Mouse (Mus musculus) heart, adult 2 months (tissue): ENCODE data around the gene Rsph3b. TPM values are rescaled to one million over a fixed set of nuclear protein-coding genes. Genes with fewer than 3 reads are reported as not detected.

Source experiments
- DNase-seq, 2 experiments: peaks; one replicate each; pipeline ENCODE4 v3.0.0; 2021
- H3K27ac ChIP-seq: fragments of 200-600 bp; 2 replicates; pipeline ENCODE4 v1.8.1; 2022
- H3K27me3 ChIP-seq: fragments of 200-500 bp; 2 replicates; pipeline ENCODE4 v1.6.1; 2012; ENCODE audit warnings: mild to moderate bottlenecking, low read length, inconsistent platforms, mixed read lengths; ENCODE audit not compliant: control insufficient read depth, insufficient read depth
- H3K36me3 ChIP-seq: fragments of 200-500 bp; 2 replicates; pipeline ENCODE4 v1.6.1; 2012; ENCODE audit warnings: low read length, inconsistent platforms; ENCODE audit not compliant: control insufficient read depth, insufficient read depth
- H3K4me1 ChIP-seq: fragments of 200-500 bp; 2 replicates; pipeline ENCODE4 v1.6.1; 2011; ENCODE audit warnings: low read length; ENCODE audit not compliant: control insufficient read depth, insufficient read depth
- H3K4me3 ChIP-seq: fragments of 200-600 bp; 2 replicates; pipeline ENCODE4 v1.8.1; 2022
- H3K79me2 ChIP-seq: fragments of 200-500 bp; replicated peaks from 2 replicates; pipeline ENCODE4 v1.6.1; 2012; ENCODE audit warnings: mild to moderate bottlenecking, inconsistent platforms, low read length, moderate library complexity, mixed read lengths; ENCODE audit not compliant: control insufficient read depth, insufficient read depth
- H3K9ac ChIP-seq: fragments of 200-500 bp; 2 replicates; pipeline ENCODE4 v1.6.1; 2012; ENCODE audit warnings: low read depth, mild to moderate bottlenecking, control low read depth, inconsistent platforms, low read length, mixed read lengths
- CTCF ChIP-seq: fragments of 200-600 bp; IDR thresholded peaks from 2 replicates; pipeline ENCODE4 v1.8.1; 2022; ENCODE audit warnings: antibody characterized with exemption, mild to moderate bottlenecking, moderate library complexity
- EP300 ChIP-seq: fragments of 200-500 bp; IDR thresholded peaks from 2 replicates; pipeline ENCODE4 v1.6.1; 2011; ENCODE audit warnings: low read depth, low read length, control low read depth; ENCODE audit not compliant: insufficient read depth
- POLR2A ChIP-seq: fragments of 200-500 bp; IDR thresholded peaks from 2 replicates; pipeline ENCODE4 v1.6.1; 2011; ENCODE audit warnings: mild to moderate bottlenecking, low read depth, low read length, control low read depth; ENCODE audit not compliant: insufficient read depth
- WGBS: fragments of 180-500 bp; shearing (Covaris S2); methylation state at CpG from one replicate; pipeline ENCODE4 v1.1.7; 2018; 5-methylcytosine and 5-hydroxymethylcytosine counted together
- intact Hi-C: fragments of 180-260 bp; cut with DNase I; formaldehyde crosslinking; loops from one replicate; pipeline ENCODE4 v1.15.1; 2025
- polyA plus RNA-seq: library from polyadenylated mRNA; depleted of rRNA; stranded (reverse); fragments of >200 nt; gene quantifications from 2 replicates; pipeline ENCODE4 v1.2.3, GENCODE M21; 2012
- total RNA-seq, 2 experiments: library from RNA; stranded (reverse); gene quantifications; 2 replicates each; pipeline ENCODE4 v1.2.3; 2021

The Rsph3b gene
- total and polyA plus RNA-seq, 3 experiments = 38.0 to 56.9 (median 47.1) TPM

DNA sequence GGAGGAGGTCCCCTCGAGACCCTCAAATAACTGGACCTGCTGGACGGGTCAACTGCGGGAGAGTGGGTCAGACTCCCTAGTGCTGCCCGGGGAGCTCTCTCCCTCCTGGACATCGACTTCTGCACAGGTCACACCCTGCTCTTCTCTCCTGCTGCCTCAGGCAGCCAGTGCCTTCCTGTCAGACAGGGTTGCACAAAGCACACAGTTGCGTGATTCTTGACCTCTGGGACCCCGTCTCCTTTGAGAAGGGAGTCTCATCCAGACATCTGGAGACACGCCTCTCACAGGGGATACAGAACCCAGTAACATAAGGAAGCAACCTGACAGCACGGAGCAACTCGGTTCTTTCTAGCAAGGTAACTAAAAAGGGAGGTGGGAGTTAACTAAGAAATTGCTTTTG, 55.1 kb downstream of the Rsph3b start:
- Histone ChIP-seq H3K4me3 (no peak overlapping the region), H3K79me2 (no peaks in the 10 kb centered on the region), H3K9ac (no peak overlapping the region), H3K27me3 (no peaks in the 10 kb centered on the region), H3K27ac (no peak overlapping the region), H3K36me3 (no peaks in the 10 kb centered on the region), H3K4me1 (no peaks in the 10 kb centered on the region)
- intact Hi-C loops = no loop called here
- 86% methylated on average over 10 of the region's 10 CpGs for WGBS
- TF ChIP-seq POLR2A = no peak
- TF ChIP-seq CTCF = no peak
- TF ChIP-seq EP300 = no peak
- DNase-seq = no peak

- Histone ChIP-seq H3K36me3 (no peaks in the 10 kb centered on the region), H3K4me3 (no peak overlapping the region), H3K27me3 (no peaks in the 10 kb centered on the region), H3K4me1 (no peaks in the 10 kb centered on the region), H3K9ac (no peak overlapping the region), H3K79me2 (no peaks in the 10 kb centered on the region), H3K27ac (no peak overlapping the region)
- intact Hi-C loops = no loop called here
- WGBS = 79% methylated on average over 7 of the region's 7 CpGs
- no peak for TF ChIP-seq POLR2A
- no peak for TF ChIP-seq CTCF
- TF ChIP-seq EP300 = no peak
- DNase-seq = no peak
Observed at GRCm38 (mm10) chr17:6891966-6892934, 56.2 kb downstream of the Rsph3b start.

DNA sequence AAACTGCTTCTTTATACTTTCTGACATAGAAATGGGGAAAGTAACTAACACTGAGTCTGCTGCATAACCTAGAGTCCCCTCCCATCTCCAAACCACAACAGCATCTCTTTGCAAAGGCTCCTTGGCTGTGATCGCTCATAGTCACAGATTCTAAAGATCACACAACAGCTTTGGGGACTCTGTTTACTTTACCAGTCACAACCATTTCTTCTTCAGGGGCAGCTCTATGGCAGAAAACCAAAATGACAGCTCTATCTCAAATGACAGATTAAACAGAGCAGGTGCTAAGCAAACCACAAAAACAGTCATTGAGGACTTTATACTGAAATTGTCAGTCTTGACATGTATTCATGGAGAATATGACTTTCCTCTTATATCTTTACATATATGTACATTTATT, 62.0 kb downstream of the Rsph3b start:
- DNase-seq = no peak
- Histone ChIP-seq H3K4me3 (no peak overlapping the region), H3K4me1 (no peaks in the 10 kb centered on the region), H3K9ac (no peak overlapping the region), H3K36me3 (no peaks in the 10 kb centered on the region), H3K79me2 (no peaks in the 10 kb centered on the region), H3K27me3 (no peaks in the 10 kb centered on the region), H3K27ac (no peak overlapping the region)
- 79% methylated on average over 1 of the region's 1 CpGs for WGBS
- intact Hi-C loops = no loop called here
- no peak for TF ChIP-seq POLR2A
- TF ChIP-seq CTCF = no peak
- no peak for TF ChIP-seq EP300

GRCm38 (mm10) chr17:6884531-6884930, 64.0 kb downstream of the Rsph3b start:
- Histone ChIP-seq H3K4me1 (no peaks in the 10 kb centered on the region), H3K27me3 (no peaks in the 10 kb centered on the region), H3K36me3 (no peaks in the 10 kb centered on the region), H3K79me2 (no peaks in the 10 kb centered on the region), H3K27ac (no peak overlapping the region), H3K9ac (no peak overlapping the region), H3K4me3 (no peak overlapping the region)
- WGBS = 86% methylated on average over 1 of the region's 1 CpGs
- no peak for DNase-seq
- no peak for TF ChIP-seq EP300
- intact Hi-C loops = no loop called here

DNA sequence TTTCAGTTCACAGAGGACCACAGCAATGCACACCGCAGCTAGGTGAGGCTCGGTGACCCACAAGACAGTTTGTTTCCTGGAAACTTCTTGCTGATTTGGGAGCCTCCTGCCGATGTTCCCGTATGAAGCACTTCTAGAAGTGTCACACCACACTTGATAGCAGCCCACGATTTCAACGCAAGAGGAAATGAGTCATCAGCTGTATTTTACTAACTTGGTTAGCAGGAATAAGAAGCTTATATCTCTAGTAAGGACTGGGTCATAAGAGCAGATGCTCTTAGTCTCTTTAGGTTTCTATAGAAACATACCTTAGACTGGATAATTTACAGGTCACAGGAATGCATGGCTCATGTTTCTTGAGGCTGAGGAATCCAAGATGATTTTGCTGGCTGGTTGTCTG, 67.2 kb downstream of the Rsph3b start:
- no peak for TF ChIP-seq CTCF
- no peak for TF ChIP-seq POLR2A
- TF ChIP-seq EP300 = no peak
- no peak overlapping the region for H3K4me3 ChIP-seq
- no peaks in the 10 kb centered on the region for H3K27me3 ChIP-seq
- no peaks in the 10 kb centered on the region for H3K36me3 ChIP-seq
- no peak overlapping the region for H3K9ac ChIP-seq
- no peaks in the 10 kb centered on the region for H3K4me1 ChIP-seq
- H3K27ac ChIP-seq = no peak overlapping the region
- no peaks in the 10 kb centered on the region for H3K79me2 ChIP-seq
- no peak for DNase-seq
- 48% methylated on average over 6 of the region's 6 CpGs for WGBS
- intact Hi-C loops = no loop called here

DNA sequence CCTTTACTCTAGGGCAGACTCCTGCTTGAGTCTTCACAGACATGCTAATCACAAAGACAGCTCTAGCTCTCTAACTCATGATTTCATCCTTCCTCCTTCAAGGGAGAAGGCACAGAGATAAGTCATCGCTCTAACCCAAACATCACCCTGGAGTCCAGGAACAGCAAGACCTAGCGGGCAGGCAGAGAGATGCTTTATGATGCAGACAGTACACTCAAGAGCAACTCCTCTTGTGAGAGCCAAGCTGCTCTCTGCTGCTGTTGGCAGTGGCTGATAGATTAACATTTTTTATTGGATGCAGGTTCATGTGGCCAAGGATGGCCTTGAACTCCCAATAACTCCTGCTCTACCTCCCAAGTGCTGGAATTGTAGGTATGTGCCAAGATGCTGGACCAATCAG, 77.1 kb downstream of the Rsph3b start:
- H3K79me2 ChIP-seq = no peaks in the 10 kb centered on the region
- H3K9ac ChIP-seq = no peak overlapping the region
- no peak for TF ChIP-seq CTCF
- no peak for TF ChIP-seq EP300
- TF ChIP-seq POLR2A = no peak
- no peaks in the 10 kb centered on the region for H3K4me1 ChIP-seq
- intact Hi-C loops = no loop called here
- H3K27ac ChIP-seq = no peak overlapping the region
- H3K36me3 ChIP-seq = no peaks in the 10 kb centered on the region
- 81% methylated on average over 2 of the region's 2 CpGs for WGBS
- H3K4me3 ChIP-seq = no peak overlapping the region
- no peak for DNase-seq
- no peaks in the 10 kb centered on the region for H3K27me3 ChIP-seq
